Mouse (Mus musculus): ENCODE measurements around the gene Slc6a1.

DNA sequence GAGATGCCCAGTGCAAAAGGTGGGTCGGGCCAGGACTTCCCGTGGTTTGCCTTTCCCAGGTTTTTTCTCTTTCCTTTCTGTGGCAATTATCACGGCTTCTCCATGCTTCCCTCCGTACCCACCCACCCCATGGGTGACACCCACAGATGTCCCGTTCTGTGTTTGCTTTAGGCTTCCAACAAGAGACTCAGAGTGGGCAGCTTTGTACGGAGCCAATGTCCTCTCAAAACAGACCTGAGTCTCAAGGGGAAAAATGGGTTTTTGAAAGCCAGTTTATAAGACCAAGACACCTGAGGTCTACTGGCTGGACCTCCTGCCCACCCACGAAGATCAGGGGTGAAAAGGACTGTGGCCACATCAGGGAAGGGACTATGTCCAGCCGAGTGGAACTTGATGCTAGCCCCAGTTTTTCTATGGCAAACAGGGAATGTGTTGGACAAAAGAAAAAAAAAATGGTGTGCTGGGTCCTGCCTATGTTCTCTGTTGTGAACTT is 889 bp downstream of the Slc6a1 start:
- TF ChIP-seq CTCF (IDR thresholded peaks at IDR 0.05; ENCODE audit: low read depth, low read length) (no peak), POLR2A (IDR thresholded peaks at IDR 0.05; ENCODE audit: extremely low read depth, insufficient read depth, low read length) (no peak)

Measured in liver, adult 2 months (tissue).